Mouse (Mus musculus): ENCODE data around the gene Shisa9.

DNA sequence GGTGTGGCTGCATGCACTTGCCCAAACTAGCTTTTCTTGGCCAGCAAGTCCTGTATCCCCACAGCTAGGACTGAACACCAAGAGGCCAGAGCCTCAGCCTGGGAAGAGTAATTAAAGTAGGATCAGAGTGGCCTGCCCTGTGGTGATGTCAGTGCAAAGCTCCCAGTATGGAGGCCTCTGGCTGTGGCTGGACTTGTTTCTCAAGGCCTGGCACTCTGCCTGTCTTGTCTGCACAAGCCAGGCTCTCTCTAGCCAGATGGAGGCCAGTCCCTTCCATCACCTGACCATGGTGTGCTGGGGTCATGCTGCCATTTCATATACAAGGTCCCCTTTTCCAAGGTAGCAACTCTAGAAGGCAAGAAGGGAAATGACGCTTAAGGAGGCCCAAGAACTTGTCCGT, 51.0 kb downstream of the Shisa9 start:
- TF ChIP-seq CTCF (IDR thresholded peaks at IDR 0.05; ENCODE audit: borderline replicate concordance, insufficient read depth, low read depth, low read length) (no peak), POLR2A (IDR thresholded peaks at IDR 0.05; ENCODE audit: borderline replicate concordance, insufficient read depth, low read length) (no peak)

Measured in cerebellum, adult 2 months (tissue).